Mouse (Mus musculus) lung, postnatal 0 days (tissue): ENCODE measurements around the gene Nol12.

Experiments used
- CTCF ChIP-seq: IDR thresholded peaks from 2 replicates; pipeline ENCODE4 v1.5.1; 2016; ENCODE audit warnings: antibody characterized with exemption, mild to moderate bottlenecking
- EP300 ChIP-seq: IDR thresholded peaks from 2 replicates; pipeline ENCODE4 v1.6.1; 2016; ENCODE audit warnings: antibody characterized with exemption, mild to moderate bottlenecking, control low read depth

GRCm38 (mm10) chr15:78930801-78931426 lies 3.8 kb upstream of the Nol12 start:
- TF ChIP-seq CTCF = no peak
- TF ChIP-seq EP300 = no peak
